Mouse (Mus musculus) CH12F3 (cell line): ENCODE results near the gene Megf11.
"Not testable (repeated sequence)": the region's sequence is repeated elsewhere in the genome, so short reads cannot be mapped to it uniquely, and the experiment has no call there.

Experiments
- in situ Hi-C: fragments of 300-500 bp; cut with MboI; formaldehyde crosslinking; loops from 2 replicates; pipeline ENCODE4 v1.14.3; 2020; ENCODE audit warnings: low sequenced_read_pairs

Megf11 gene

GRCm38 (mm10) chr9:64462870-64463269 lies 77.4 kb downstream of the Megf11 start:
- in situ Hi-C loops: no loop called here

DNA sequence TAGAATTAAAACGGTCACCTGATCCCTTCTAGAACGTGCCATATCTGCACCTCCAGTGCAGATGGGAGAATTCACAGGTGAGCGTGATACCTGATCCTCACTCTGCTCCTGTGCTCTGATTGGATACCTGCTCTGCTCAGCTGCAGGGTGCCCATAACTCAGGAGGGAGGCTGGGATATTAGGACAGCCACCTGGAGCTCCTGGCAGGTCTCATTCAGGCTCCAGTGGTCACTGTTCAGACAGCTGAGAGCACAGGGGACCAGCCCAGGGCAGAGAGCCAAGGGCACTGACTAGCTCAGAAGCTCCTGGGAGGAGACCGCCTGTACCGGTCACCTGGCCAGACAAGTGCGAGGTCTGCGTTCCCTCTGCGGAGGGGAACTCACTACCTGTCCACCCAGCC lies 80.7 kb downstream of the Megf11 start:
- in situ Hi-C loops: no loop called here

GRCm38 (mm10) chr9:64466564-64466963 lies 81.1 kb downstream of the Megf11 start:
- in situ Hi-C loops: no loop called here

GRCm38 (mm10) chr9:64470806-64471205 lies 85.4 kb downstream of the Megf11 start:
- in situ Hi-C loops: no loop called here

- in situ Hi-C loops: no loop called here
Measured at GRCm38 (mm10) chr9:64471336-64471735, 85.9 kb downstream of the Megf11 start.

GRCm38 (mm10) chr9:64472165-64472564 lies 86.7 kb downstream of the Megf11 start:
- in situ Hi-C loops: no loop called here

GRCm38 (mm10) chr9:64472743-64473142 lies 87.3 kb downstream of the Megf11 start:
- in situ Hi-C loops: no loop called here

GRCm38 (mm10) chr9:64473170-64473569 lies 87.7 kb downstream of the Megf11 start:
- in situ Hi-C loops: no loop called here

DNA sequence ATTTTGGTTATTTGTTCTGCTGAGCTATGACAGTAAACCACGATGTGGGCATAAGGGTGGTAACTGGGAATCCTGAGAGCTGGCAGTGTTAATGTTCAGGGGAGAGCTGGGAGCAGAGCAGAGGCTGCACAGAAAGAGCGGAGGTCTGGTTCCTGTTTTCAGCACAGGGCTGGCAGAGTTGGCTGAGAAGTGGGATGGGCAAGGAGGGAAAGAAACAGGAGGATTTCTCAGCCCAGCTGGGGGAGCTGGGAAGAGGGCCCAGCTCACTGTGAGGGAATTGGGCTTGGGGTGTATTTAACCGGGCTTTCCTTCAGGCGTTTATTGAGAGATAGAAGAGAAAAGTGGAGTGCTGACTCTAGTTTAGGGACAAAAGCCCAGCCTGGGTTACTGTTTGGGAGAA lies 88.3 kb downstream of the Megf11 start:
- in situ Hi-C loops: no loop called here

GRCm38 (mm10) chr9:64474142-64474541 lies 88.7 kb downstream of the Megf11 start:
- in situ Hi-C loops: no loop called here

- in situ Hi-C loops: no loop called here
Measured at GRCm38 (mm10) chr9:64475942-64476341, 90.5 kb downstream of the Megf11 start.

DNA sequence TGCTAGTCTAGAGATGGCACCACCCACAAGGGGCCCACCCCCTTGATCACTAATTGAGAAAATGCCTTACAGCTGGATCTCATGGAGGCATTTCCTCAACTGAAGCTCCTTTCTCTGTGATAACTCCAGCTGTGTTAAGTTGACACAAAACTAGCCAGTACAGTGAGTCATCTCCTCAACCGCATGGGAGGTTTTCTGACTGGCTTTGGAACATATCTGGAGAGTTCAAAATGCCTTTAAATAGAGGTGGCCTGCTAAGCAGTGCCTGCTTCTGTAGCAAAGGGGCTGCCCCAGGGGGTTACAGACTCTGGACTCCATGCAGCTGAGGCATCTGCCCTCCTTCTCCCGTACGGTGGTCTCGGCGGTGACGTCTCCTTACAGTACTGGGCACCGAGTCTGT lies 92.0 kb downstream of the Megf11 start:
- in situ Hi-C loops: not testable (repeated sequence)

DNA sequence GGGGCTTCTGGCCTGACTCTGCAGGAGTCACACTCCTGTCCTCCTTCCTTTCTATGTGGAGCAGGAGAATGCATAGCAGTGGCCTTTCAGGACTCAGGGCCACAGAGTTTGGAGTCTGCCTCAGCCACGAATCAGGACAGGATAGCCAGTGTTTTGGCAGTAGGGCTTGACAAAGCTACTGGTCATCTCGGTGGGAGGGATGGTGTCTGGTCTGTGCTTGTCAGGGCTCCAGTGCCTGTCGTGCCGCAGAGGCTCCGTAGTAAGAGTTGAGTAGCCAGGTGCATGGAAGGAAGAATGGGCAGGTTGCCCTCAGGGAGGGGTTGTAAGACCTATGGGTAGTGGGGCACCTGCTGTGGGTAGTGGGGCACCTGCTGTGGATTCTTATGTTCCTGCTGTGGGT lies 96.7 kb downstream of the Megf11 start:
- in situ Hi-C loops: no loop called here

- in situ Hi-C loops: no loop called here
Measured at GRCm38 (mm10) chr9:64487377-64487776, 102.0 kb downstream of the Megf11 start.

- in situ Hi-C loops: no loop called here
Measured at GRCm38 (mm10) chr9:64494647-64495046, 109.2 kb downstream of the Megf11 start.

DNA sequence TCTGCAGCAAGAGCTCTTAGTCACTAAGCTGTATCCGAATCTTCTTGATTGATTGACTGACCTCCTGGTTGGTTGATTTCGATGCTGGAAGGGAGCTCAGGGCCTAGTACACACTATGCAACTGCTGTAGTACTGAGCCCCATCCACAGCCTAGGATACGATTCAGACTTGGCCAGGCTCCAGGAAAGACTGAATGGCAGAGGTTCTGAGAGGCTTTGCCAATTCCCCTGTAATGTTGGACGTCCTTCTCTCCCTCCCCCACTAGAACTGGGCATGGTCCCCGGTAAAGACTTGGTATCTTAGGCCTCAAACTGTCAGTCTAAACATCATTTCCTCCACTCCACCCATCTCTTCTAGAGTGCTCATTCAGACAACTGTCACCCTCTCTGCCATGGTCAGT lies 113.5 kb downstream of the Megf11 start:
- in situ Hi-C loops: no loop called here

- in situ Hi-C loops: no loop called here
Measured at GRCm38 (mm10) chr9:64501211-64501610, 115.8 kb downstream of the Megf11 start.

GRCm38 (mm10) chr9:64503996-64504395 lies 118.6 kb downstream of the Megf11 start:
- in situ Hi-C loops: no loop called here

- in situ Hi-C loops: no loop called here
Measured at GRCm38 (mm10) chr9:64504456-64504855, 119.0 kb downstream of the Megf11 start.

DNA sequence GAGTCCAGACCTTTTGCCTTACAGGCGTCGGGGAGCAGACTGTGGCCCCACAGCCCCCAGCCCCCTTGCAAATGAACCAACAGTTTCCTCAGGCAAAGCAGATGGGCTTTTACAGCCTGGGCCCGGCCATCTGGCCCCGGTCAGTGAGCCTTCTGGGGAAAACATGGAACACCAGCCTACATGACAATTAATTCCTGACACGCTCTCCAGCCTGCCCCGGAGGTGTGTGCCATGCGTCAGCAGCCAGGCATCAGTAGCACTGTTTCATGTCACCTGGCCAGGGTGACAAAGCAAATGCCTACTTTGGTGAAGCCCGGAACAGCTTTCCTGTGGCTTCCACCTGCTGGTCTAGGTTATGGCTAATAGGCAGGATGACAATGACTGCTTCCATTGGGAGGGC lies 119.5 kb downstream of the Megf11 start:
- in situ Hi-C loops: no loop called here

DNA sequence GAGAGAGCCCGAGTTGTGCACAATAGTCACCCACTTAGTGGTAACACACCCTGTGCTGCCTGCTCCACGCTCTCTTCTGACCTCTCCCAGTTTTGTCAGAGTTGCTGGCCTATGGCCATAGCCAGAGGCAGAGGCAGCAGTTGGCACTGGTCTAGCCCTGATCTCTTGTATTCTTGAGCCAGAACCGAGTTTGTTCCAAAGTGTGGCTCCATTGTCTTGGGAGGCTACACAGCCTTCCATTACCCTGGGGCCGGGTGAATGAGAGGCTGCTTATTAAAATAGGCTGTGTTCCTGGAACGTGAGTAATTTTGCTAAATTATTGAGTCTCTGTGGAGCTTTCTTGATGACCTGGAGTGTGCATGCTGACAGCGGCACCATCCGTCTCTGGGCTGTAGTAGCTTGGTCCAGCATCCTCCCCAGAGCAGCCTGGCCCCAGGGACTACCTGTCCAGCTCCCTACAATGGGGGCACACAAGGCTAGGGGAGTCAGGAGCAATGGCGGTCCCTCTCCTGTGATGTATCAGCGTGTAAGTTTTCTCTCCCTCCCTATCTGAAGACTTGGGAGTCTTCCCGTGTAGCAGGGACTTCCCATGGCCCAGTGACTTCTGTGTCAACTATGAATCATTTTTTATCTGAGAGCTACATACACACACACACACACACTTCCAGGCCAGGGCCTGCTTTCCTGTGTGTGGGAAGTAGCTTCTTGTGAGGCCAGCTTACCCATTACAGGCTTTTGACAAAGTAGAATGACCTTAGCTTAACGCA lies 121.2 kb downstream of the Megf11 start:
- in situ Hi-C loops: no loop called here

DNA sequence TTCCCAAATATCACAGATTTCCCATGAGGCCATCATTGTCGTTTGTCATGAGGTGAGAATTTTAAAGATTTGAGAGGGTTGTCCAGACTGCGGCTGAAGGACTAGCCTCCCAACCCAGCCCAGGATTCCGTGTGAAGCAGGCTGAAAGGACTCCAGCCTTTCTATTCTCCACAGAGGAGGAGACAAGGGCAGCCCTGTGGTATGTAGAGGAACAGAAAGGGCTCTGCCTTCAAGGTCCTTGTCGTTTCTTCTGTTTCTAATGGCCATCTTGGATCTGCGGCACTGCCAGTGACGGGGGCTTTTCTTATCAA lies 121.7 kb downstream of the Megf11 start:
- in situ Hi-C loops: no loop called here

GRCm38 (mm10) chr9:64507995-64508394 lies 122.6 kb downstream of the Megf11 start:
- in situ Hi-C loops: no loop called here
